In the genomic region with DNA sequence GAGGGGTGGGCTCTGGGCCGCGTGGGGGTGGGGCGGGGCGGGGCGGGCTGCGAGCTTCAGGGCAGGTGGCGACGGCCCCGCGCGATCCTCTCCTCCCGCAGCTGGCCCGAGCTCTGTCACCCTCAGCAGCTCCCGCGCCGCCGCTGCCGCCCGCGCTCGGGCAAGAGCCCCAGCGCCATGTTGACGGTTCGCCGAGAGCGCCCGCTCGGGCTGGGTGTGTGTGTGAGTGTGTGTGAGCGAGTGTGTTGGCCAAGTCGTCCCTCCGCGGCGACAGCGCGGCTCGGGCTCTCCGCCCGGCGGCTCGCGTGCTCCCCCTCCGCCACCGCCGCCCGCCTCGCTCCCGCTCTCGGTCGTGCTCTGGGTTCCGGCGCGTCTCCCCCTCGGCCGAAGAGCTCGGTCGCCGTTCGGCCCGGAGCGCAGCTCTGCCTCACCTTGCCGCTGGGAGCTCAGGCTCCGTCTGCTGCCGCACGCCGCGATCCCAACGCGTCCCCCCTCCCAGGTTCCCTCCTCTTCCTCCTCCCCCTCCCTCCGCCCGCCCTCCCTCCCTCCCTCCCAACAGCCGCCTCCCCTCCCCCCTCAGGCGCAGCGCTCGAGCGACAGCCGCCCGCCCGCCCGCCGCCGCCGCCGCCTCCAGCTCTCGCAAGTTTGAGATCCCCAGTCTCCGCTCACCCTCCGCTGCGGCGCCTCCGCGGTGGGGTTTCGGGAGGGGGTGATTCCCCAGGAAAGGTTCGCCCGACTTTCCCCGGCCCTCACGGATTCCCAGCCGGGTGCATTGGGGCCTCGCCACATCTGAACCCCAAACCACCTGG, we compare ENCODE assay signal across 7 mouse cellular contexts.
DNase-seq lines count a peak whose midpoint lies in the region; ATAC-seq and TF ChIP-seq lines count a peak whose summit lies in the region.

No protein-coding gene starts in this region.

- H3K27me3 ChIP-seq in forebrain, postnatal 0 days (ENCODE audit: insufficient read depth, low read length): peaks cover 2% of the 10 kb centered on the region; the same call in 1 of the 2 replicates
- peaks cover 37% of the 10 kb centered on the region; the same call in 1 of the 2 replicates for H3K27me3 ChIP-seq in hindbrain, embryonic 16.5 days (replicated peaks; ENCODE audit: control insufficient read depth, insufficient read depth, low read length)
- peaks cover 100% of the 10 kb centered on the region for H3K27me3 ChIP-seq in limb, embryonic 10.5 days (ENCODE audit: low read depth, poor library complexity, severe bottlenecking)

- TF ChIP-seq CTCF in forebrain, postnatal 0 days (IDR thresholded peaks at IDR 0.05; ENCODE audit: low read depth): no peak

- peak overlapping the region; percentile 52 for H3K4me3 ChIP-seq in forebrain, postnatal 0 days (ENCODE audit: low read depth, low read length)
- H3K4me3 ChIP-seq in hindbrain, embryonic 16.5 days (ENCODE audit: low read length): peak overlapping the region; percentile 60
- peak overlapping the region; percentile 69 for H3K4me3 ChIP-seq in limb, embryonic 10.5 days

- no peaks in the 10 kb centered on the region for H3K36me3 ChIP-seq in forebrain, postnatal 0 days (ENCODE audit: insufficient read depth)
- H3K36me3 ChIP-seq in hindbrain, embryonic 16.5 days (ENCODE audit: control insufficient read depth, insufficient read depth, low read length): no peaks in the 10 kb centered on the region
- no peaks in the 10 kb centered on the region for H3K36me3 ChIP-seq in limb, embryonic 10.5 days

- peak; percentile 75 for DNase-seq in ZHBTc4 (ENCODE audit: low read depth, low spot score)
- peak; percentile 54 for DNase-seq in cerebellum, adult 8-10 months
- DNase-seq in forebrain, postnatal 0 days: peak; percentile 64
- DNase-seq in limb, embryonic 10.5 days (ENCODE audit: low spot score): peak; percentile 76
- peak; percentile 77 for DNase-seq in mesoderm, embryonic 11.5 days (ENCODE audit: low read depth, low spot score)
- DNase-seq in spleen, adult 18-20 months: peak; percentile 56

- H3K27ac ChIP-seq in forebrain, postnatal 0 days (ENCODE audit: low read depth, low read length): peak overlapping the region; percentile 84
- peak overlapping the region; percentile 83 for H3K27ac ChIP-seq in hindbrain, embryonic 16.5 days (ENCODE audit: low read depth, low read length)
- H3K27ac ChIP-seq in limb, embryonic 10.5 days: peak overlapping the region; percentile 92

- no peaks in the 10 kb centered on the region for H3K4me1 ChIP-seq in forebrain, postnatal 0 days (ENCODE audit: insufficient read depth)
- peaks cover 4% of the 10 kb centered on the region for H3K4me1 ChIP-seq in hindbrain, embryonic 16.5 days (ENCODE audit: control insufficient read depth, insufficient read depth, low read depth, low read length)
- peaks cover 64% of the 10 kb centered on the region for H3K4me1 ChIP-seq in limb, embryonic 10.5 days

- no peaks in the 10 kb centered on the region for H3K9me3 ChIP-seq in forebrain, postnatal 0 days (ENCODE audit: low read length)
- no peaks in the 10 kb centered on the region for H3K9me3 ChIP-seq in hindbrain, embryonic 16.5 days (ENCODE audit: control insufficient read depth, low read length)
- H3K9me3 ChIP-seq in limb, embryonic 10.5 days (replicated peaks): no peaks in the 10 kb centered on the region

- peak; percentile 37 for ATAC-seq in forebrain, postnatal 0 days
- peak; percentile 46 for ATAC-seq in hindbrain, embryonic 16.5 days

- peak overlapping the region; percentile 68 for H3K4me2 ChIP-seq in forebrain, postnatal 0 days (ENCODE audit: low read depth)
- H3K4me2 ChIP-seq in hindbrain, embryonic 16.5 days (ENCODE audit: low read length): peak overlapping the region; percentile 72

- H3K9ac ChIP-seq in forebrain, postnatal 0 days: peak overlapping the region; percentile 58
- peak overlapping the region; percentile 73 for H3K9ac ChIP-seq in hindbrain, embryonic 16.5 days (ENCODE audit: low read depth, low read length)

- 7% methylated on average over 61 of the region's 97 CpGs for WGBS in forebrain, postnatal 0 days
- under 1% methylated on average over 31 of the region's 97 CpGs for WGBS in hindbrain, embryonic 16.5 days
- WGBS in limb, embryonic 10.5 days: under 1% methylated on average over 55 of the region's 97 CpGs

Comparison
In these comparisons a context has a peak if more than half of its experiments do, and no peak if none do; other contexts are left out.
1. Peak in every context shown above with its lines: DNase-seq, ATAC-seq, H3K4me3 ChIP-seq and H3K27ac ChIP-seq.